Mouse (Mus musculus) forebrain, embryonic 13.5 days (tissue): Measurements from ENCODE around the gene Srsf7. TPM values are rescaled to one million over a fixed set of nuclear protein-coding genes. Genes with fewer than 3 reads are reported as not detected.

Experiments
- polyA plus RNA-seq: library from polyadenylated mRNA; unstranded; fragments of >200 nt; fragmentation: Nextera tagmentation; extraction: Ambion mirVana; gene quantifications from 2 replicates; pipeline ENCODE4 v1.2.1, GENCODE M21; 2015

Srsf7 gene
- polyA plus RNA-seq, 1 experiment from 2014 or later, result 747 TPM

Other genes with a start within 250 kb of the Srsf7 start
- gene Hnrnpll, start 145.0 kb downstream of the Srsf7 start, polyA plus RNA-seq, result 82.6 and 85.4 TPM in 2 replicates
- 3.4 and 4.6 TPM in 2 replicates for gene Galm, start 79.8 kb downstream of the Srsf7 start, polyA plus RNA-seq
- 0.11 and 0.13 TPM in 2 replicates for gene Ttc39d, start 153 bp upstream of the Srsf7 start, polyA plus RNA-seq
- 33.6 and 35.8 TPM in 2 replicates for gene Gemin6, start 17.1 kb upstream of the Srsf7 start, polyA plus RNA-seq
- 49.0 and 51.0 TPM in 2 replicates for gene Morn2, start 82.9 kb upstream of the Srsf7 start, polyA plus RNA-seq
- 28.6 and 32.0 TPM in 2 replicates for gene Dhx57, start 83.2 kb upstream of the Srsf7 start, polyA plus RNA-seq
- gene Arhgef33, start 100.1 kb upstream of the Srsf7 start, polyA plus RNA-seq, result 0.65 and 0.96 TPM in 2 replicates
- 2.0 and 2.1 TPM in 2 replicates for gene Gm10190, start 166.2 kb upstream of the Srsf7 start, polyA plus RNA-seq